Mouse (Mus musculus) midbrain, postnatal 0 days (tissue): ENCODE results near the gene Cacng8. TPM values are rescaled to one million over a fixed set of nuclear protein-coding genes. Genes with fewer than 3 reads are reported as not detected.
"Not testable (repeated sequence)": the region's sequence is repeated elsewhere in the genome, so short reads cannot be mapped to it uniquely, and the experiment has no call there.

Experiments used
- ATAC-seq: fragments of 200-750 bp; cut with Nextera tagmentation; 2 replicates; pipeline ENCODE4 v1.8.0; 2017; ENCODE audit warnings: moderate number of reproducible peaks, mild to moderate bottlenecking, moderate TSS enrichment, moderate library complexity; ENCODE audit not compliant: low FRiP score
- DNase-seq: peaks from one replicate; pipeline ENCODE4 v3.0.0-alpha.2; 2015; ENCODE audit warnings: low spot score
- H3K27ac ChIP-seq: fragments of 300-500 bp; sonication (generic); 2 replicates; pipeline ENCODE4 v1.5.1; 2014; ENCODE audit warnings: low read depth, mild to moderate bottlenecking, low read length, mixed read lengths
- H3K27me3 ChIP-seq: fragments of 300-500 bp; sonication (generic); 2 replicates; pipeline ENCODE4 v1.6.1; 2014; ENCODE audit warnings: low read length, control low read depth, mixed read lengths; ENCODE audit not compliant: insufficient read depth
- H3K36me3 ChIP-seq: fragments of 300-500 bp; sonication (generic); 2 replicates; pipeline ENCODE4 v1.6.1; 2014; ENCODE audit warnings: low read length, control low read depth, mixed read lengths; ENCODE audit not compliant: insufficient read depth
- H3K4me1 ChIP-seq: fragments of 300-500 bp; sonication (generic); 2 replicates; pipeline ENCODE4 v1.6.1; 2014; ENCODE audit warnings: mild to moderate bottlenecking, control low read depth, antibody characterized with exemption, low read length, mixed read lengths; ENCODE audit not compliant: insufficient read depth
- H3K4me2 ChIP-seq: fragments of 300-500 bp; sonication (generic); 2 replicates; pipeline ENCODE4 v1.6.1; 2014; ENCODE audit warnings: low read depth, mild to moderate bottlenecking, low read length, mixed read lengths; ENCODE audit not compliant: poor library complexity, severe bottlenecking
- H3K4me3 ChIP-seq: fragments of 300-500 bp; sonication (generic); 2 replicates; pipeline ENCODE4 v1.5.1; 2014; ENCODE audit warnings: low read depth, mild to moderate bottlenecking, low read length, moderate library complexity
- H3K9ac ChIP-seq: fragments of 300-500 bp; sonication (generic); replicated peaks from 2 replicates; pipeline ENCODE4 v1.6.1; 2014; ENCODE audit warnings: mild to moderate bottlenecking, low read length, moderate library complexity, mixed read lengths; ENCODE audit not compliant: poor library complexity, severe bottlenecking
- H3K9me3 ChIP-seq: fragments of 300-500 bp; sonication (generic); 2 replicates; pipeline ENCODE4 v1.6.1; 2016; ENCODE audit warnings: low read length, control low read depth
- CTCF ChIP-seq: IDR thresholded peaks from 2 replicates; pipeline ENCODE4 v1.5.1; 2016; ENCODE audit warnings: antibody characterized with exemption, mild to moderate bottlenecking
- WGBS: fragments of 180-500 bp; shearing (Covaris S2); extraction: QIAGEN DNeasy Blood & Tissue Kit; methylation state at CpG from one replicate; pipeline ENCODE4 v1.1.7; 2014; 5-methylcytosine and 5-hydroxymethylcytosine counted together
- polyA plus RNA-seq: library from polyadenylated mRNA; unstranded; fragments of >200 nt; fragmentation: Nextera tagmentation; extraction: Ambion mirVana; gene quantifications from 2 replicates; pipeline ENCODE4 v1.2.1, GENCODE M21; 2015
- total RNA-seq: library from RNA; depleted of rRNA; stranded (reverse); fragments of >200 nt; gene quantifications from 2 replicates; pipeline ENCODE4 v1.2.3, GENCODE M21; 2014

The Cacng8 gene
- total and polyA plus RNA-seq, 2 experiments from 2014 or later: 21.4 to 59.0 TPM

DNA sequence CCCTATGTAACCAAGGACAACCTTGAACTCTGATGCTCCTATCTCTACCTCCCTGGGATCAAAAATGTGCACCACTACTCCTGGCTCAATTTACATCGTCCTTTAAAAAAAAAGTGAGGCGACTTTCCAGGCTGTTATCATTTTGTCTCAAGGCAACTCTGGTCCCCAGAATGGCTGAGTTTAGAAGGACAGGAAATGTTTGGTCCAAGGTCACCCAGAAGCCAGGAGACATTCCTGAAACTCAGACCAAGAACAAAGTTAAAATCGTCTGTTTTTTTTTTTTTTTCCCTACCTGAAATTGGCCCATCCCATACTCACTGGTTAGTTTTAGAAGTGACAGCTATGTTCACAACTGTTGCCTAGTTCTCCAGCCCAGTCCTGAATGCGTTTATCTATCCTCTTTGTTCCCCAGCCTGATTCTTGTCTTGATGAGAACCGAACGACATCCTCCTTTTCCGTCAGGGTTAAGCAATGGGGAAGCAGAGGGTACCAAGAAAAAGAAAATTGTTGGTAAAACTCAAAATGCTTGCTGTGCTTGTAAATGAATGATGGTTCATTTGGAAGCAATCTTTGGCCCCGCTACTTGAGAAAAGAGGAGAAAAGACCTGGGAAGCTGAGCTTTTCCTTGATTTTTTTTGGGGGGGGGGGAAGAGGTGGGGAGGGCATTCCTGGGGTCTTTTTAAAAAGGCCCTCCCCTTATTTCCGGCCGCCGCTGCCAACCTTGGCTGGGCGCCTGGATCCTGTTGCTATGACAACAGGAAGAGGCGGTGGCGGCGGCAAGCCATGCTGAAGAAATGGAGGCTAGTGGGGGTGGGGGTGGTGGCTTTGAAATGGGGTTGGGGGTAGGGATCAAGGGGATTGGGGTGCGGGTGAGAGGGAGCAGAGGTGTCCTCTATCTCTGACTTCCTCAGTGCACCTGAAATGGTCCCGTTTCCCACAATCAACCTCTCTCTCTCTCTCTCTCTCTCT is 755 bp upstream of the Cacng8 start:
- Histone ChIP-seq H3K9me3 (no peaks in the 10 kb centered on the region), H3K4me2 (peak overlapping the region; percentile 82), H3K36me3 (no peaks in the 10 kb centered on the region), H3K9ac (peak overlapping the region; percentile 70), H3K27me3 (no peaks in the 10 kb centered on the region), H3K4me1 (peaks cover 11% of the 10 kb centered on the region; the same call in 1 of the 2 replicates), H3K4me3 (peak overlapping the region; percentile 54), H3K27ac (peak overlapping the region; percentile 57)
- DNase-seq (peak; percentile 80), ATAC-seq (peak; percentile 64; the same call in 1 of the 2 replicates)
- WGBS: 1% methylated on average over 16 of the region's 17 CpGs
- no peak for TF ChIP-seq CTCF

DNA sequence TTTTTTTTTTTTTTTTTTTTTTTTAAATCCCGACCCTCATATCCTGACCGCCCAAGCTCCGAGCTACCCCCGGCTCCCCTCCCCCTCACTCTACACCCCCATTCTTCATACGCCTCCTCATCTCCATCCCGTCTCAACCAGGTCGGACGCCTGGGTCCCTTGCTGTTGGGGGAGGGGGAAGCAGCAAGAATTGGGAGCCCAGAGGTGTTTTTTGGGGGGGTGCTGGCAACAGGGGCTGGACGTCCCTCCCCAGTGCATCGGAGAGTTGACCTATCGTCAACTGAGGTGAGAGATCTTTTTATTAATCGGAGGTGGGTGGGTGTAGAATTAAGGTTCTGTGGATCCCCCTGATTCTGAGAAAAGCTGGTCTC is 583 bp downstream of the Cacng8 start:
- no peak for TF ChIP-seq CTCF
- peak overlapping the region; percentile 82 for H3K4me2 ChIP-seq

DNA sequence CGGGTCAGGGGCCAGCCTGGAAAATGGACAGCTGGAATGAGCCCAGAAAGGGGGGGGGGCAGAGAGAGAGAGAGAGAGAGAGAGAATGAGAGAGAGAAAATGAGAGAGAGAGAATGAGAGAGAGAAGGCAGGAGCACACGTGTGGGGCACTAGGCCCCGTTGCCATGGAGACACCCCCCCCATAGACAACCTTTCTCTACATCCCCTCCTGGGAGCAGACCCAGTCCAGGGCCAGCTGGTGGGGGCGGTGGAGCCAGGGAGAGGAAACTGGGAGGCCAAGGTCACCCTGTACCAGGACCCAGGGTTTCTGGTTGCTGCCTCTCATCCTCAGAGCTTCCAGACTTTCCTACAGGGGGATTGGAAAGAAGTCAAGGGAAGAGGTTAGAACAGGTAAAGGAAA is 1.3 kb downstream of the Cacng8 start:
- H3K36me3 ChIP-seq: peaks cover 2% of the 10 kb centered on the region; the same call in 1 of the 2 replicates
- TF ChIP-seq CTCF: no peak
- H3K4me3 ChIP-seq: peak overlapping the region; percentile 54
- H3K4me2 ChIP-seq: peak overlapping the region; percentile 82
- 10% methylated on average over 3 of the region's 4 CpGs for WGBS
- peaks cover 11% of the 10 kb centered on the region; the same call in 1 of the 2 replicates for H3K4me1 ChIP-seq
- no peaks in the 10 kb centered on the region for H3K27me3 ChIP-seq
- 0 out of 2 replicates have a peak overlapping the region, but pooled peaks have one; percentile 52 for H3K27ac ChIP-seq
- peak; percentile 44 for DNase-seq
- ATAC-seq: peak; percentile 50; the same call in 1 of the 2 replicates
- no peaks in the 10 kb centered on the region for H3K9me3 ChIP-seq
- peak overlapping the region; percentile 70; the same call in 1 of the 2 replicates for H3K9ac ChIP-seq

More for the DNA sequence above, 583 bp downstream of the Cacng8 start:
- Histone ChIP-seq H3K27me3 (no peaks in the 10 kb centered on the region), H3K27ac (peak overlapping the region; percentile 52; the same call in 1 of the 2 replicates), H3K4me3 (peak overlapping the region; percentile 54), H3K9ac (peak overlapping the region; percentile 70), H3K4me1 (peaks cover 11% of the 10 kb centered on the region; the same call in 1 of the 2 replicates), H3K9me3 (no peaks in the 10 kb centered on the region), H3K36me3 (peaks cover 2% of the 10 kb centered on the region; the same call in 1 of the 2 replicates)
- DNase-seq (no peak), ATAC-seq (peak; percentile 21; the same call in 1 of the 2 replicates)
- 5% methylated on average over 11 of the region's 12 CpGs for WGBS

GRCm38 (mm10) chr7:3397355-3397754 is 6.9 kb downstream of the Cacng8 start:
- 45% methylated on average over 10 of the region's 10 CpGs for WGBS
- ATAC-seq: no peak

GRCm38 (mm10) chr7:3397797-3398196 is 7.3 kb downstream of the Cacng8 start:
- peaks cover 7% of the 10 kb centered on the region for H3K4me1 ChIP-seq
- peak overlapping the region; percentile 15; the same call in 1 of the 2 replicates for H3K4me2 ChIP-seq
- H3K9ac ChIP-seq: no peak overlapping the region
- 10% methylated on average over 7 of the region's 7 CpGs for WGBS
- no peak overlapping the region for H3K4me3 ChIP-seq
- no peaks in the 10 kb centered on the region for H3K9me3 ChIP-seq
- H3K27ac ChIP-seq: no peak overlapping the region
- 0 out of 2 replicates have a peak, but pooled peaks have one; percentile 14 for TF ChIP-seq CTCF
- DNase-seq (peak; percentile 7), ATAC-seq (no peak)
- H3K27me3 ChIP-seq: no peaks in the 10 kb centered on the region
- H3K36me3 ChIP-seq: peaks cover 2% of the 10 kb centered on the region; the same call in 1 of the 2 replicates

More at GRCm38 (mm10) chr7:3397355-3397754, 6.9 kb downstream of the Cacng8 start:
- TF ChIP-seq CTCF: no peak
- no peak overlapping the region for H3K9ac ChIP-seq
- no peaks in the 10 kb centered on the region for H3K9me3 ChIP-seq
- H3K4me2 ChIP-seq: peak overlapping the region; percentile 15
- H3K27ac ChIP-seq: no peak overlapping the region
- H3K27me3 ChIP-seq: no peaks in the 10 kb centered on the region
- peaks cover 2% of the 10 kb centered on the region; the same call in 1 of the 2 replicates for H3K36me3 ChIP-seq
- H3K4me3 ChIP-seq: no peak overlapping the region
- no peak for DNase-seq
- peaks cover 7% of the 10 kb centered on the region for H3K4me1 ChIP-seq

GRCm38 (mm10) chr7:3398363-3398762 is 7.9 kb downstream of the Cacng8 start:
- not testable (repeated sequence) for H3K9me3 ChIP-seq, H3K36me3 ChIP-seq, DNase-seq

More at GRCm38 (mm10) chr7:3398363-3398762, 7.9 kb downstream of the Cacng8 start:
- H3K9ac ChIP-seq, H3K4me3 ChIP-seq, ATAC-seq, H3K4me1 ChIP-seq, H3K27ac ChIP-seq, H3K4me2 ChIP-seq, H3K27me3 ChIP-seq: not testable (repeated sequence)
- 92% methylated on average over 8 of the region's 8 CpGs for WGBS
